Mouse (Mus musculus) forebrain, postnatal 0 days (tissue): ENCODE results near the gene Asl. TPM values are rescaled to one million over a fixed set of nuclear protein-coding genes. Genes with fewer than 3 reads are reported as not detected.

ENCODE experiments used
- ATAC-seq: fragments of 200-750 bp; cut with Nextera tagmentation; 2 replicates; pipeline ENCODE4 v1.8.0; 2017; ENCODE audit warnings: mild to moderate bottlenecking, moderate library complexity
- DNase-seq: peaks from one replicate; pipeline ENCODE4 v3.0.0-alpha.2; 2015
- H3K27ac ChIP-seq: fragments of 300-500 bp; sonication (generic); 2 replicates; pipeline ENCODE4 v1.5.1; 2014; ENCODE audit warnings: low read depth, mild to moderate bottlenecking, antibody characterized with exemption, low read length, moderate library complexity, mixed read lengths
- H3K27me3 ChIP-seq: fragments of 300-500 bp; sonication (generic); 2 replicates; pipeline ENCODE4 v1.6.1; 2014; ENCODE audit warnings: mild to moderate bottlenecking, low read length, mixed read lengths; ENCODE audit not compliant: insufficient read depth
- H3K36me3 ChIP-seq: fragments of 300-500 bp; sonication (generic); 2 replicates; pipeline ENCODE4 v1.6.1; 2014; ENCODE audit warnings: mild to moderate bottlenecking, moderate library complexity; ENCODE audit not compliant: insufficient read depth
- H3K4me1 ChIP-seq: fragments of 300-500 bp; sonication (generic); 2 replicates; pipeline ENCODE4 v1.6.1; 2014; ENCODE audit warnings: antibody characterized with exemption; ENCODE audit not compliant: insufficient read depth
- H3K4me2 ChIP-seq: fragments of 300-500 bp; sonication (generic); 2 replicates; pipeline ENCODE4 v1.6.1; 2014; ENCODE audit warnings: low read depth, mild to moderate bottlenecking, moderate library complexity
- H3K4me3 ChIP-seq: fragments of 300-500 bp; sonication (generic); 2 replicates; pipeline ENCODE4 v1.5.1; 2014; ENCODE audit warnings: low read depth, low read length, mixed read lengths
- H3K9ac ChIP-seq: fragments of 300-500 bp; sonication (generic); 2 replicates; pipeline ENCODE4 v1.6.1; 2014; ENCODE audit warnings: mild to moderate bottlenecking
- H3K9me3 ChIP-seq: fragments of 300-500 bp; sonication (generic); 2 replicates; pipeline ENCODE4 v1.6.1; 2016; ENCODE audit warnings: low read length
- CTCF ChIP-seq: sonication (generic); IDR thresholded peaks from 2 replicates; pipeline ENCODE4 v1.5.1; 2016; ENCODE audit warnings: antibody characterized with exemption, control low read depth, low read depth
- WGBS: fragments of 180-500 bp; shearing (Covaris S2); extraction: QIAGEN DNeasy Blood & Tissue Kit; methylation state at CpG from one replicate; pipeline ENCODE4 v1.1.7; 2014; 5-methylcytosine and 5-hydroxymethylcytosine counted together
- polyA plus RNA-seq: library from polyadenylated mRNA; unstranded; fragments of >200 nt; fragmentation: Nextera tagmentation; extraction: Ambion mirVana; gene quantifications from 2 replicates; pipeline ENCODE4 v1.2.1, GENCODE M21; 2015
- total RNA-seq: library from RNA; depleted of rRNA; stranded (reverse); fragments of >200 nt; gene quantifications from 2 replicates; pipeline ENCODE4 v1.2.3, GENCODE M21; 2014

Asl gene
- total and polyA plus RNA-seq, 2 experiments from 2014 or later, result 33.2 to 39.3 TPM

DNA sequence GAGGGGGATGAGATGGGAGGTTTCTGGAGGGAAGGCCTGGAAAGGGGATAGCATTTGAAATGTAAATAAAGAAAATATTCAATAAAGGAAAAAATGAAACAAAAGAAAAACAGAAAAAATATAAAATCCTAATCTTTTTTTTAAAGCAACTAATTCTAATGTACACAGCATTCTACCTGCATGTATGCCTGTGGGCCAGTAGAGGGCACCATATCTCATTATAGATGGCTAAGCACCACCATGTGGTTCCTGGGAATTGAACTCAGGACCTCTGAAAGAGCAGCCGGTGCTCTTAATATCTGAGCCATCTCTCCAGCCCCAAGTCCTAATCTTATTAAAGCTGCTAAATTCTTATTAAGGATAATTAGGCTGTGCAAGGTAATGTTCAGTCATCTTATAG is 21.7 kb downstream of the Asl start:
- H3K27me3 ChIP-seq, result no peaks in the 10 kb centered on the region
- H3K4me1 ChIP-seq, result 0 out of 2 replicates have a peak, but pooled peaks cover 3% of the 10 kb centered on the region
- H3K36me3 ChIP-seq, result peaks cover 5% of the 10 kb centered on the region; the same call in 1 of the 2 replicates
- H3K4me2 ChIP-seq, result no peak overlapping the region
- no peak for ATAC-seq
- H3K9ac ChIP-seq, result no peak overlapping the region
- peak; percentile 29 for TF ChIP-seq CTCF
- no peaks in the 10 kb centered on the region for H3K9me3 ChIP-seq
- H3K27ac ChIP-seq, result no peak overlapping the region
- DNase-seq, result no peak
- no peak overlapping the region for H3K4me3 ChIP-seq
- WGBS, result 96% methylated on average over 1 of the region's 1 CpGs

DNA sequence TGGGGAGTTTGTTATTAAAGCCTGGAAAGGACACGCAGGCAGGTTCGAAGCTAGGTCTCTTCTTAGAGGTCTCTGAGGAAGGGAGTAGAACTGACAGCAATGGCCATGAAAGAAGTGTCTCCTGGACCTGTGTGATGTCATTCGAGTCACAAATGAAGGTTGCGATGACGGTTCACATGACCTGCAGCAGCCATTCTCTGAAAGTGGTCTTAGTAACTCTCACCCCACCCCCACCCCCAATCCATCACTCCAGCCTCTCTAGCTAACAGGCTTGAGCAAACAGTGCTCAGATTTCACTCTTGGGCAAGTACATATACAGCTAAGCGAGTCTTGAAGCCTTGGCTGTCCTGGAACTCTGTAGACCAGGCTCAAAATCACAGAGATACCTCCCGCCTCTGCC is 25.8 kb downstream of the Asl start:
- no peak overlapping the region for H3K27ac ChIP-seq
- peak overlapping the region; percentile 90 for H3K4me2 ChIP-seq
- H3K27me3 ChIP-seq, result no peaks in the 10 kb centered on the region
- no peak for ATAC-seq
- no peak for TF ChIP-seq CTCF
- H3K36me3 ChIP-seq, result no peaks in the 10 kb centered on the region
- 79% methylated on average over 7 of the region's 7 CpGs for WGBS
- no peaks in the 10 kb centered on the region for H3K9me3 ChIP-seq
- peak overlapping the region; percentile 60; the same call in 1 of the 2 replicates for H3K4me3 ChIP-seq
- no peak for DNase-seq
- H3K4me1 ChIP-seq, result peaks cover 9% of the 10 kb centered on the region; the same call in 1 of the 2 replicates
- H3K9ac ChIP-seq, result 0 out of 2 replicates have a peak overlapping the region, but pooled peaks have one; percentile 69

DNA sequence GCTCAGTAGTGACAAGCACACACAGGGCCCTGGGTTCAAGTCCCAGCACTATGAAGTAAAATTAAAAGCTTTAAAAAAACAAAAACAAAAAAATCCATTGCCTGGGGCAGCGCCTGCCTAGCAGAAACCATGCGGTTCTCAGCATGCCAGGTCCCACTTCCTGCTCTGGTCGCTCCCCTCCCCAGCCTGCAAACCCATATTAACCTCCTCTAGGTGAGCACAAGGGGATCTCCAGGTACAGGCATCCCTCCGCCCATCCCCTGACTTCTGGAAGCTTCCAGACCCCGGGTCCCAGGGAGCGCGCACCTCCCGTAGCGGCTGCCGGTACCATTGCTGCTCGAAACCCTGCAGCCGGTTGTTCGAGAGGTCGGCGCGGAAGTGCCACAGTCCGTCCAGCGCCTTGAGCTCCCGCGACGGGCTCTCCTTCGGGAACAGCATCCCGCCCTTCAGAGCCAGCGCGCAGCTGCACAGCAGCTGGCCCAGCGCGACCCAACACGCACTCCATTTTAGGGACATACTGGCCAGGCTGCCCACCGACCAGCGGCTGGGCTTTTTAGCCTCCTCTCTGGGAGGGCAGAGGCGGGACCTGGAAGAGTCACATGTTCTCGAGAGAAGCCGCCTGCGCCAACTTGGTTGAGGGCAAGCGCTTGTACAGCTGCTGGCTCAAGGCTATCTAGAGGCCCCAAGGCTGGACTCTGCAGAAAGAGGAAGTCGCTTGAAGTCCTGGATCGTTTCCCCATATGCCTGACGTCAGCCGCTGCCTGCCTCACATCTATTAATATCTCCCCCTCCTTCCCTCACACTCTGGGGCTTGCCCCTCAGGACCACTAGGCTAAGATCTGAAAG is 26.5 kb downstream of the Asl start, which contains the start of gene Gusb:
TSS of gene Gusb (minus strand) at position 749 of the 846 bp plus-strand sequence.
- H3K4me3 ChIP-seq, result peak within 1 kb of the TSS; percentile 60
- ATAC-seq (peak; percentile 89), DNase-seq (peak; percentile 68)
- 0 out of 2 replicates have a peak within 1 kb of the TSS, but pooled peaks have one; percentile 23 for H3K27ac ChIP-seq
- no peaks in the 10 kb centered on the region for H3K36me3 ChIP-seq
- H3K9ac ChIP-seq, result peak within 1 kb of the TSS; percentile 69
- H3K9me3 ChIP-seq, result no peaks in the 10 kb centered on the region
- H3K4me2 ChIP-seq, result peak within 1 kb of the TSS; percentile 90
- no peak for TF ChIP-seq CTCF
- WGBS, result 2% methylated on average over 39 of the region's 39 CpGs
- no peaks in the 10 kb centered on the region for H3K27me3 ChIP-seq
- H3K4me1 ChIP-seq, result peaks cover 9% of the 10 kb centered on the region; the same call in 1 of the 2 replicates

DNA sequence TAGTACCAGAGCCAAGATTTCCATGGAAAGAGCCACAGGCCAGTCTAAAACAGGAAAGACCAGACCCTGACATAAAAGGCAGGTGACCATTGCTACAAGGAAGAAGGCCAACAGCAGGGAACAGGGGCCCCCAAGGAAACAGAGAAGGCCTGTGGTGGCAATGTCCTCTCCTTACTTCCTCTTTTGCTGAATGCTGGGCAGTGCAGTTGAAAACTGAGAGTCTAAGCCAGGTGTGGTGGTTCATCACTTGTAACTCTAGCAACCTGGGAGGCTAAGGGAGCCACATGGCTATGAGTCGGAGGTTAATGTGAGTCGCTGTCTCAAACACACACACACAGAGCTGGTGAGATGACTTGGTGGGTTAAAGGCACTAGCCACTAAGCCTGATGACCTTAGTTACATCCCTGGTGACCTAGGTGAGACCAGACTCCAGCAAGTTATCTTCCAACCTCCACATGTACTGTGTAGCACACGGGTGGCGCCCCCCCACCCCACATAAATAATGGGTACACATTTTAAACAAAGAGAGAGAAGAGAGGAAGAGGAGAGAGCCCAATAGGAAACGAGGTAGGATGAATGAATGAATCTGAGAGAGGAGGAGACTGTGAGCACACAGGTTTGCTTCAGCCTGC is 27.6 kb downstream of the Asl start:
- no peak overlapping the region for H3K4me3 ChIP-seq

DNA sequence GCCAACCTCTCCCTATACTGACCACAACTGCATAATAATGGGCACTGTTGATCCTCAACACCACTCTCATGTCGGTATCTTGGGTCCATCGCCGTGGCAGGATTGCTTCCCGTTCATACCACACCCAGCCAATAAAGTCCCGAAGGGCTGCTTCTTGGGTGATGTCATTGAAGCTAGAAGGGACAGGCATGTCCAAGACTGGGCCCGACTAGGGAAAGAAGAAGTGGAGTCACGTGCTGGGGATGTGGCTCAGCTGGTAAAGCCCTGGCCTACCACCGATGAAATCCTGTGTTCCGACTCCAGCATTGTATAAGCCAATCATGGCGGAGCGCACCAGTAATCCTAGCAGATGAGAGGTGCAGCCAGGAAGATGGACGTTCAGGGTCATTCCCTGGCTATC is 28.3 kb downstream of the Asl start:
- ATAC-seq (no peak; the same call in 1 of the 2 replicates), DNase-seq (no peak)
- no peak for TF ChIP-seq CTCF
- no peak overlapping the region for H3K4me2 ChIP-seq
- no peak overlapping the region for H3K27ac ChIP-seq
- no peak overlapping the region for H3K4me3 ChIP-seq
- no peaks in the 10 kb centered on the region for H3K36me3 ChIP-seq
- no peaks in the 10 kb centered on the region for H3K27me3 ChIP-seq
- WGBS, result 94% methylated on average over 12 of the region's 12 CpGs
- no peak overlapping the region for H3K9ac ChIP-seq
- H3K4me1 ChIP-seq, result peaks cover 9% of the 10 kb centered on the region; the same call in 1 of the 2 replicates
- no peaks in the 10 kb centered on the region for H3K9me3 ChIP-seq

More for the DNA sequence above, 27.6 kb downstream of the Asl start:
- Histone ChIP-seq H3K9ac (no peak overlapping the region), H3K27ac (no peak overlapping the region), H3K36me3 (no peaks in the 10 kb centered on the region), H3K27me3 (no peaks in the 10 kb centered on the region), H3K4me1 (peaks cover 9% of the 10 kb centered on the region; the same call in 1 of the 2 replicates), H3K4me2 (peak overlapping the region; percentile 90; the same call in 1 of the 2 replicates), H3K9me3 (no peaks in the 10 kb centered on the region)
- TF ChIP-seq CTCF, result no peak
- DNase-seq, result no peak
- no peak for ATAC-seq
- WGBS, result 77% methylated on average over 5 of the region's 5 CpGs

DNA sequence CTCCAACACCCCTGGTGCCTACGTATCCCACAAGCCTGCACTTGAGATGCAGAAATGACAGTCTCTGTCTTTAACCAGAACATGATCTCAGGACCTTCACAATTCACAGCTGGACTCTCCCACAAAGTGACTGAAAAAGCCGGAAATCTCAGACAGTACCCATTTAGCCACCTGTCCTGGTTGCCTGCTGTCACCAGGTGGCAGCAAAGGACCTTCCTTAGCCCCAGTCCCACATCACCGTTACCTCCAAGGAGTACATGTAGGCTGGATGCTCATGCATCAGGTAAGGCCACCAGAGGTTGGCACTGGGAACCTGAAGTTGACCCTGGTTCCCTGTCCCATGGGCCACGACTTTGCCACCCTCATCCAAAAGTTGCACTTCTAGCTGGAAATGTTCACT is 29.9 kb downstream of the Asl start:
- no peaks in the 10 kb centered on the region for H3K36me3 ChIP-seq
- no peak overlapping the region for H3K4me3 ChIP-seq
- WGBS, result 33% methylated on average over 4 of the region's 4 CpGs
- H3K4me2 ChIP-seq, result no peak overlapping the region
- TF ChIP-seq CTCF, result peak; percentile 84
- ATAC-seq (peak; percentile 38; the same call in 1 of the 2 replicates), DNase-seq (peak; percentile 71)
- H3K9ac ChIP-seq, result no peak overlapping the region
- H3K4me1 ChIP-seq, result peaks cover 9% of the 10 kb centered on the region; the same call in 1 of the 2 replicates
- H3K27me3 ChIP-seq, result no peaks in the 10 kb centered on the region
- no peaks in the 10 kb centered on the region for H3K9me3 ChIP-seq
- H3K27ac ChIP-seq, result no peak overlapping the region
